Mouse (Mus musculus): ENCODE results near the gene Ccdc28a. TPM values are rescaled to one million over a fixed set of nuclear protein-coding genes. Genes with fewer than 3 reads are reported as not detected.

Gene Ccdc28a
- polyA plus RNA-seq, 1 experiment from 2014 or later: 7.0 TPM

DNA sequence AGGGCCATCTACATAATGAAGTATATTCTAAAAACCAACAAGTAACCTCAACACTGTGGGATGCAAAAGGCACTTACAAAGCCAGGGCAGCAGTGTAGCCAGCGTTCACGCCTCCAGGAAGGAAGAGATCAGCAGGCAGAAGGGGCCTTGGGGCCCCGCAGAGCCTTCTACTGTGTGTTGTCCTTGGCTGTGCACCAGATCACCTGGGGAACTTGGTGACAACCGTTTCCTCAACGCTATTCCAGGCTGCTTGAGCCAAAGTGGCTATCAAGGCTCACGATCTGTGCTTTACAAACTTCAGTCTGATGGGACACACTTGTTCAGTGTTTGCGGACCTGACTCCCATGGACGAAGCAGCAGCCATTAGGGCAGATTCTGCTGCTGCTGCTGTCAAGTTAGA lies 43.1 kb downstream of the Ccdc28a start:
- no peaks in the 10 kb centered on the region for H3K36me3 ChIP-seq
- H3K9ac ChIP-seq (replicated peaks): no peak overlapping the region
- no peak for ATAC-seq (ENCODE audit: low FRiP score, low read depth)
- no peaks in the 10 kb centered on the region for H3K27me3 ChIP-seq
- no peaks in the 10 kb centered on the region for H3K4me1 ChIP-seq
- H3K4me2 ChIP-seq (replicated peaks): no peak overlapping the region
- WGBS: 77% methylated on average over 8 of the region's 8 CpGs
- no peak overlapping the region for H3K27ac ChIP-seq (replicated peaks)
- H3K9me3 ChIP-seq: no peaks in the 10 kb centered on the region
- no peak overlapping the region for H3K4me3 ChIP-seq

DNA sequence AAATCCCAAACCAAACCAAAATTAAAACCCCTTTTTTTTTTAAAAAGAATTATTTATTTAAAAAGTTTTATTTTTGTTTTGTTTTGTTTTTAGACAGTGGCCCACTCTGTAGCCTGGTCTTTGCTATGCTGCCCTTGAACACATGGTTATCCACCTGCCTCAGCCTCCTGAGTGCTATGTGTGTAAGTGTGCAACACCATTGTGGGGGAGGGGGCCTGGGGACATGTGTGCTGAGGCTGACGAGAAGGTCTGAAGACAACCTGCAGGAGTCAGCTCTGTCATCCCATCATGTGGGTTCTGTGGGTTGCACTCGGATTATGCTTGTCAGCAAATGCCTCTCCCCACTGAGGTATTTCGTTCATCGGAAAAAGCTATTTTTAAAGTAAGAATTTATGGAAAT lies 45.3 kb downstream of the Ccdc28a start:
- Histone ChIP-seq H3K4me2 (replicated peaks) (no peak overlapping the region), H3K9ac (replicated peaks) (no peak overlapping the region), H3K4me1 (no peaks in the 10 kb centered on the region), H3K4me3 (no peak overlapping the region), H3K27me3 (no peaks in the 10 kb centered on the region), H3K27ac (replicated peaks) (no peak overlapping the region), H3K36me3 (no peaks in the 10 kb centered on the region), H3K9me3 (no peaks in the 10 kb centered on the region)
- ATAC-seq (ENCODE audit: low FRiP score, low read depth): no peak
- WGBS: 80% methylated on average over 4 of the region's 4 CpGs

DNA sequence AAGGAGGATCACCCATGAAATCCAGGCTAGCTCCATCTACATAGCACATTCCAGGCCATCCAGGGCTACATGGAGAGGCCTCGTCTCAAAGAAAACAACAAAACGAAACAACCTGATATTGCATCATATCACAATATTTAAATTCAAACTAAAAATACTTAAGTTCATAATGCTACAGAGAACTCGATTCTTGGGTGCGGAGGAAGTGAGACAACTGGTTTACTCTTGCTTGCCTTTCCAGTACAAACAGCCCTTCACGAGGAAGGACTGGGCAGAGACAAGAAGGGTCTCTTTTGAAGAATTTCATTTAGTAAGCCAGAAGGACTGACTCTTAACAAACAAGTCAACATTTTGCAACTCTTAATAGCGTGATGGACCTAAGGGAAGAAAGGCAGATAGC lies 46.2 kb downstream of the Ccdc28a start:
- H3K4me3 ChIP-seq: no peak overlapping the region
- H3K27me3 ChIP-seq: no peaks in the 10 kb centered on the region
- H3K9ac ChIP-seq (replicated peaks): no peak overlapping the region
- no peaks in the 10 kb centered on the region for H3K36me3 ChIP-seq
- WGBS: 89% methylated on average over 6 of the region's 6 CpGs
- no peaks in the 10 kb centered on the region for H3K9me3 ChIP-seq
- no peak overlapping the region for H3K4me2 ChIP-seq (replicated peaks)
- no peak for ATAC-seq (ENCODE audit: low FRiP score, low read depth)
- H3K4me1 ChIP-seq: no peaks in the 10 kb centered on the region
- H3K27ac ChIP-seq (replicated peaks): no peak overlapping the region

GRCm38 (mm10) chr10:18182246-18182645 lies 52.6 kb downstream of the Ccdc28a start:
- ATAC-seq (ENCODE audit: low FRiP score, low read depth): no peak
- H3K36me3 ChIP-seq: no peaks in the 10 kb centered on the region
- H3K4me1 ChIP-seq: no peaks in the 10 kb centered on the region
- H3K4me2 ChIP-seq (replicated peaks): no peak overlapping the region
- no peak overlapping the region for H3K9ac ChIP-seq (replicated peaks)
- no peaks in the 10 kb centered on the region for H3K9me3 ChIP-seq
- no peaks in the 10 kb centered on the region for H3K27me3 ChIP-seq
- H3K27ac ChIP-seq (replicated peaks): no peak overlapping the region
- 85% methylated on average over 5 of the region's 5 CpGs for WGBS
- H3K4me3 ChIP-seq: no peak overlapping the region

GRCm38 (mm10) chr10:18177304-18177703 lies 57.5 kb downstream of the Ccdc28a start:
- Histone ChIP-seq H3K9ac (replicated peaks) (no peak overlapping the region), H3K4me1 (no peaks in the 10 kb centered on the region), H3K9me3 (no peaks in the 10 kb centered on the region), H3K27ac (replicated peaks) (no peak overlapping the region), H3K4me2 (replicated peaks) (no peak overlapping the region), H3K27me3 (no peaks in the 10 kb centered on the region), H3K4me3 (no peak overlapping the region), H3K36me3 (no peaks in the 10 kb centered on the region)
- WGBS: 77% methylated on average over 2 of the region's 2 CpGs
- no peak for ATAC-seq (ENCODE audit: low FRiP score, low read depth)

DNA sequence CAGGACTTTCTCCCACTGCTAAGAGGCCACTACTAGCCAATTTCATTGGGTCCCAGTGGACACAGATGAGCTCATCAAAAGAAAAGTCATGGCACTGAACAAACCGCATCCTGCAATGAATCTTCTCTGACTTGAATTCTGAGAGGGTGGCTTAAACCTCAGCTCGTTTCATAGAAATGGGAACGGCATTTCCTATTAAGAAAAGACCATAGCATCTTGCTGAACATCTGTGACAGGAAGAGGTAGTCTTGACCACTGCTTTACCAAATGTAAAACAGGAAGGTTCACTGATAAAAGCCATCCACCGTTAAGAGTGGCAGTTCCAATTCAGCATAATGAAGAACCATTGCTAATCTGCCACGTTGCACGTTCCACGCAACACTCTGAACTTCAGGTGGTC lies 58.1 kb downstream of the Ccdc28a start:
- no peaks in the 10 kb centered on the region for H3K36me3 ChIP-seq
- no peak for ATAC-seq (ENCODE audit: low FRiP score, low read depth)
- no peak overlapping the region for H3K4me3 ChIP-seq
- 90% methylated on average over 7 of the region's 7 CpGs for WGBS
- no peaks in the 10 kb centered on the region for H3K9me3 ChIP-seq
- no peaks in the 10 kb centered on the region for H3K27me3 ChIP-seq
- H3K4me2 ChIP-seq (replicated peaks): no peak overlapping the region
- H3K27ac ChIP-seq (replicated peaks): no peak overlapping the region
- no peaks in the 10 kb centered on the region for H3K4me1 ChIP-seq
- H3K9ac ChIP-seq (replicated peaks): no peak overlapping the region

- no peak overlapping the region for H3K4me2 ChIP-seq (replicated peaks)
- no peak for ATAC-seq (ENCODE audit: low FRiP score, low read depth)
- no peaks in the 10 kb centered on the region for H3K27me3 ChIP-seq
- no peaks in the 10 kb centered on the region for H3K9me3 ChIP-seq
- H3K4me1 ChIP-seq: no peaks in the 10 kb centered on the region
- no peak overlapping the region for H3K9ac ChIP-seq (replicated peaks)
- 94% methylated on average over 6 of the region's 6 CpGs for WGBS
- no peak overlapping the region for H3K4me3 ChIP-seq
- no peak overlapping the region for H3K27ac ChIP-seq (replicated peaks)
- H3K36me3 ChIP-seq: no peaks in the 10 kb centered on the region
Observed at GRCm38 (mm10) chr10:18175087-18175486, 59.7 kb downstream of the Ccdc28a start.

Other genes with a start within 250 kb of the Ccdc28a start
- 144 and 151 TPM in 2 replicates for gene Abracl, start 211.7 kb downstream of the Ccdc28a start, polyA plus RNA-seq (2016; fragmentation: Nextera tagmentation; extraction: Ambion mirVana)
- 17.8 and 20.6 TPM in 2 replicates for gene Reps1, start 179.1 kb downstream of the Ccdc28a start, polyA plus RNA-seq (2016; fragmentation: Nextera tagmentation; extraction: Ambion mirVana)
- 0.37 and 0.84 TPM in 2 replicates for gene Ect2l, start 24.1 kb downstream of the Ccdc28a start, polyA plus RNA-seq (2016; fragmentation: Nextera tagmentation; extraction: Ambion mirVana)
- gene Nhsl1, start 84.0 kb upstream of the Ccdc28a start, polyA plus RNA-seq (2016; fragmentation: Nextera tagmentation; extraction: Ambion mirVana): 14.0 and 16.5 TPM in 2 replicates